Mouse (Mus musculus) embryonic fibroblast, embryonic 13.5 days (primary cell): ENCODE measurements around the gene Defb23.

ENCODE experiments used
- CTCF ChIP-seq: IDR thresholded peaks from 2 replicates; pipeline ENCODE4 v1.5.1; 2011; ENCODE audit warnings: mild to moderate bottlenecking, control low read depth, low read length, moderate library complexity, borderline replicate concordance; ENCODE audit not compliant: insufficient read depth
- POLR2A ChIP-seq: IDR thresholded peaks from 2 replicates; pipeline ENCODE4 v1.6.1; 2011; ENCODE audit warnings: low read depth, mild to moderate bottlenecking, control low read depth, low read length, moderate library complexity

DNA sequence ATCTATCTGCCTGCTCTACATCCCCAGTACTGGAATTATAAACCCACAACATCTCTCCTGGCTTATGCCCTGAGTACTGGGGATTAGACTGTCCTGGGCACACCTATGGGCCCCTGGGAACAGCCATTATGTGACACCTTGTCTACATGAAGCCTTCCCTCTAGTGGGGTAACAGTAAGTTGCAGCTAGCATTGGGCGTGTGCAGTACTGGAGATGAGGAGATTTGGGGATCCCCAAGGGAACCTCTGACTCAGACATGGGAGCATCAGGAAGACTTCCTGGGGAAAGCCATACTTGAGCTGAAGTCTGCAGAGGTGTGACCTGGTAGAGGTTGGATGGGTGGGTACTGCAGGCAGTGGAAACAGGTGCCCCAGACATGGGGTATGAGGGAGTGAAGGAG, 25.5 kb downstream of the Defb23 start:
- no peak for TF ChIP-seq CTCF
- TF ChIP-seq POLR2A, result no peak
